In the genomic region with DNA sequence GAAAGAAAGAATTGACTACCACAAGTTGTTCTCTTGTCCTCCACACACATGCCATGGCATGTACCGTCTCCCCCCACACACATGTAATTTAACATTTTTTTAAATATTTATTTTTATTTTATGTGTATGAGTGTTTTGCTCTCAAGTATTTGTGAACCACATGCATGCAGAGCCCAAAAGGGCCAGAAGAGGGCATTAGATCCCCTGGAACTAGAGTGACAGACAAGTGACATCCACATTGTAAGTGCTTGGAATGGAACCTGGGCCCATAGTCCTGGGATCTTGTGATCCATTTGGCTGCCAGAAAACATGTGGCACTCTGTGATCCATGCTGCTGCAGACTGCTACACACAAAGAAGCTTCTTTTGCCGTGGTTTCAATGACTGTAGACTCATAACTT, we compare ENCODE assay signal across 11 mouse cellular contexts. TPM values are rescaled to one million over a fixed set of nuclear protein-coding genes. Genes with fewer than 3 reads are reported as not detected.
A peak's percentile ranks its signal among the peaks of the same experiment; 100 is the strongest.
DNase-seq lines count a peak whose midpoint lies in the region; ATAC-seq and TF ChIP-seq lines count a peak whose summit lies in the region.
"Had no signal": no experiment of that assay in that cellular context is flagged by ENCODE, and none has a peak within 500 bp of the region (broad histone marks: within the 10 kb centered on the region; RNA-seq: fewer than 3 reads in every experiment).

No protein-coding gene starts in this region.

- H3K4me2 ChIP-seq in liver, embryonic 14.5 days (ENCODE audit: low read depth), result no peak overlapping the region
- no peak overlapping the region for H3K4me2 ChIP-seq in forebrain, embryonic 12.5 days
- H3K4me2 ChIP-seq: intestine, embryonic 15.5 days had no signal

- H3K27me3 ChIP-seq in liver, embryonic 14.5 days (ENCODE audit: control insufficient read depth, insufficient read depth, low read length), result no peaks in the 10 kb centered on the region
- H3K27me3 ChIP-seq in forebrain, embryonic 12.5 days, result 0 out of 2 replicates have a peak, but pooled peaks cover 7% of the 10 kb centered on the region
- H3K27me3 ChIP-seq: intestine, embryonic 15.5 days had no signal

- no peak overlapping the region for H3K9ac ChIP-seq in liver, embryonic 14.5 days (replicated peaks)
- H3K9ac ChIP-seq in forebrain, embryonic 12.5 days, result no peak overlapping the region
- H3K9ac ChIP-seq: intestine, embryonic 15.5 days had no signal

- H3K4me3 ChIP-seq in liver, embryonic 14.5 days (ENCODE audit: insufficient read depth in 1 of 2, low read depth in 2 of 2, low read length in 2 of 2), result no peak overlapping the region
- no peak overlapping the region for H3K4me3 ChIP-seq in forebrain, embryonic 12.5 days (replicated peaks)
- H3K4me3 ChIP-seq: intestine, embryonic 15.5 days had no signal

- peak; percentile 48; the same call in 1 of the 2 replicates for TF ChIP-seq CTCF in liver, embryonic 14.5 days (IDR thresholded peaks at IDR 0.05; ENCODE audit: low read depth)

- no peaks in the 10 kb centered on the region for H3K9me3 ChIP-seq in liver, embryonic 14.5 days (ENCODE audit: control insufficient read depth, low read length)
- H3K9me3 ChIP-seq in forebrain, embryonic 12.5 days, result no peaks in the 10 kb centered on the region
- H3K9me3 ChIP-seq: intestine, embryonic 15.5 days had no signal

- TF ChIP-seq EP300 in liver, embryonic 14.5 days (IDR thresholded peaks at IDR 0.05; ENCODE audit: low read depth), result no peak

- peak; percentile 17 for DNase-seq in adrenal gland, postnatal 14 days
- DNase-seq in adrenal gland, adult 8-10 months, result no peak
- peak; percentile 6 to 14 for DNase-seq in lung, adult 18-20 months
- no peak for DNase-seq in lung, postnatal 25 days (ENCODE audit: low spot score)
- DNase-seq in liver, embryonic 14.5 days (ENCODE audit: low read depth in 3 of 3, low spot score in 3 of 3), result no peak
- peak; percentile 60 for DNase-seq in thymus, postnatal 14 days
- DNase-seq in gastrocnemius, adult 18-20 months (ENCODE audit: low spot score), result no peak
- DNase-seq: cerebellum, adult 2 months had no signal

- no peaks in the 10 kb centered on the region for H3K4me1 ChIP-seq in liver, embryonic 14.5 days (replicated peaks; ENCODE audit: control insufficient read depth in 2 of 2, insufficient read depth in 2 of 2, low read length in 1 of 2)
- H3K4me1 ChIP-seq in forebrain, embryonic 12.5 days, result no peaks in the 10 kb centered on the region
- H3K4me1 ChIP-seq: intestine, embryonic 15.5 days had no signal

- WGBS in liver, embryonic 14.5 days (ENCODE audit: insufficient replicate concordance), result 27% methylated on average over 2 of the region's 2 CpGs
- 74% methylated on average over 2 of the region's 2 CpGs for WGBS in forebrain, embryonic 12.5 days

- no peak overlapping the region for H3K27ac ChIP-seq in liver, embryonic 14.5 days
- H3K27ac ChIP-seq in forebrain, embryonic 12.5 days, result no peak overlapping the region
- H3K27ac ChIP-seq: intestine, embryonic 15.5 days; macrophage had no signal

- ATAC-seq in liver, embryonic 14.5 days (ENCODE audit: insufficient read depth), result no peak
- ATAC-seq in forebrain, embryonic 12.5 days (ENCODE audit: low FRiP score), result no peak
- ATAC-seq: intestine, embryonic 15.5 days had no signal

- H3K36me3 ChIP-seq in liver, embryonic 14.5 days (replicated peaks; ENCODE audit: control insufficient read depth, insufficient read depth, low read depth), result no peaks in the 10 kb centered on the region
- no peaks in the 10 kb centered on the region for H3K36me3 ChIP-seq in forebrain, embryonic 12.5 days (replicated peaks)
- H3K36me3 ChIP-seq: intestine, embryonic 15.5 days had no signal

RNA-seq across cellular contexts. Expression of gene Opn1mw, which starts 2.3 kb away (rescaled TPM):
- not detected in 2 replicates for total RNA-seq in adrenal gland, postnatal 14 days (2021)
- not detected for total RNA-seq in adrenal gland, adult 8-10 months (2022)
- not detected in 2 replicates for polyA plus RNA-seq in liver, embryonic 14.5 days (2012; rRNA removed)
- not detected in 2 replicates for polyA plus RNA-seq in liver, embryonic 14.5 days (2014; fragmentation: Nextera tagmentation; extraction: Ambion mirVana)
- polyA plus RNA-seq in forebrain, embryonic 12.5 days (2016; fragmentation: Nextera tagmentation; extraction: Ambion mirVana), result not detected in 2 replicates
- not detected for total RNA-seq in gastrocnemius, adult 18-20 months (2021)
- polyA plus RNA-seq: cerebellum, adult 2 months; intestine, embryonic 15.5 days; macrophage had no signal

RNA-seq across cellular contexts. Expression of gene Mecp2, which starts 10.2 kb away (rescaled TPM):
- total RNA-seq in adrenal gland, postnatal 14 days (2021), result 31.6 and 36.4 TPM in 2 replicates
- 10 to 100 TPM; 37.8 to 56.5 (median 46.9) TPM for total RNA-seq in adrenal gland, adult 8-10 months (2022)
- 2.2 and 3.2 TPM in 2 replicates for polyA plus RNA-seq in liver, embryonic 14.5 days (2012; rRNA removed)
- polyA plus RNA-seq in liver, embryonic 14.5 days (2014; fragmentation: Nextera tagmentation; extraction: Ambion mirVana), result 4.4 and 6.0 TPM in 2 replicates
- polyA plus RNA-seq in forebrain, embryonic 12.5 days (2016; fragmentation: Nextera tagmentation; extraction: Ambion mirVana), result 18.2 and 19.2 TPM in 2 replicates
- 10 to 100 TPM; 27.7 to 29.2 TPM for total RNA-seq in gastrocnemius, adult 18-20 months (2021)

RNA-seq across cellular contexts. Expression of gene Tex28, which starts 42.7 kb away (rescaled TPM):
- not detected in 2 replicates for total RNA-seq in adrenal gland, postnatal 14 days (2021)
- total RNA-seq in adrenal gland, adult 8-10 months (2022), result not detected
- not detected in 2 replicates for polyA plus RNA-seq in liver, embryonic 14.5 days (2012; rRNA removed)
- not detected in 2 replicates for polyA plus RNA-seq in liver, embryonic 14.5 days (2014; fragmentation: Nextera tagmentation; extraction: Ambion mirVana)
- not detected in 2 replicates for polyA plus RNA-seq in forebrain, embryonic 12.5 days (2016; fragmentation: Nextera tagmentation; extraction: Ambion mirVana)
- total RNA-seq in gastrocnemius, adult 18-20 months (2021), result not detected
- polyA plus RNA-seq: cerebellum, adult 2 months; intestine, embryonic 15.5 days; macrophage had no signal

RNA-seq across cellular contexts. Expression of gene Tktl1, which starts 52.1 kb away (rescaled TPM):
- not detected in 2 replicates for total RNA-seq in adrenal gland, postnatal 14 days (2021)
- not detected for total RNA-seq in adrenal gland, adult 8-10 months (2022)
- polyA plus RNA-seq in liver, embryonic 14.5 days (2012; rRNA removed), result not detected in 2 replicates
- polyA plus RNA-seq in liver, embryonic 14.5 days (2014; fragmentation: Nextera tagmentation; extraction: Ambion mirVana), result not detected in 2 replicates
- polyA plus RNA-seq in forebrain, embryonic 12.5 days (2016; fragmentation: Nextera tagmentation; extraction: Ambion mirVana), result 0.13 and 0.19 TPM in 2 replicates
- total RNA-seq in gastrocnemius, adult 18-20 months (2021), result not detected
- polyA plus RNA-seq: cerebellum, adult 2 months; intestine, embryonic 15.5 days; macrophage had no signal

Comparison
In these comparisons a context has a peak if more than half of its experiments do, and no peak if none do; other contexts are left out.
1. DNase-seq: peak in adrenal gland, postnatal 14 days (single experiment), lung, adult 18-20 months (2 of 2) and thymus, postnatal 14 days (single experiment); none in adrenal gland, adult 8-10 months (single experiment), lung, postnatal 25 days (single experiment), liver, embryonic 14.5 days (0 of 3) and gastrocnemius, adult 18-20 months (single experiment).